Mouse (Mus musculus) stomach, embryonic 14.5 days (tissue): ENCODE measurements around the gene Xpo6. TPM values are rescaled to one million over a fixed set of nuclear protein-coding genes. Genes with fewer than 3 reads are reported as not detected.

Experiments used
- ATAC-seq: fragments of 200-750 bp; cut with Nextera tagmentation; 2 replicates; pipeline ENCODE4 v1.8.0; 2017; ENCODE audit warnings: low read depth, moderate TSS enrichment; ENCODE audit not compliant: insufficient number of reproducible peaks, insufficient read depth, low FRiP score
- H3K27ac ChIP-seq: fragments of 300-500 bp; sonication (generic); 2 replicates; pipeline ENCODE4 v1.5.1; 2014; ENCODE audit warnings: mild to moderate bottlenecking, low read length, moderate library complexity, mixed read lengths
- H3K27me3 ChIP-seq: fragments of 300-500 bp; sonication (generic); 2 replicates; pipeline ENCODE4 v1.6.1; 2014; ENCODE audit warnings: low read length, control low read depth, mixed read lengths; ENCODE audit not compliant: control insufficient read depth, insufficient read depth
- H3K36me3 ChIP-seq: fragments of 300-500 bp; sonication (generic); 2 replicates; pipeline ENCODE4 v1.6.1; 2014; ENCODE audit warnings: mild to moderate bottlenecking, control low read depth, low read length, moderate library complexity, mixed read lengths; ENCODE audit not compliant: control insufficient read depth, insufficient read depth
- H3K4me1 ChIP-seq: fragments of 300-500 bp; sonication (generic); 2 replicates; pipeline ENCODE4 v1.6.1; 2014; ENCODE audit warnings: low read length, control low read depth, mixed read lengths; ENCODE audit not compliant: control insufficient read depth, insufficient read depth
- H3K4me2 ChIP-seq: fragments of 300-500 bp; sonication (generic); replicated peaks from 2 replicates; pipeline ENCODE4 v1.6.1; 2014; ENCODE audit warnings: low read depth, low read length, control low read depth
- H3K4me3 ChIP-seq: fragments of 300-500 bp; sonication (generic); 2 replicates; pipeline ENCODE4 v1.5.1; 2014; ENCODE audit warnings: low read depth, low read length, control low read depth
- H3K9ac ChIP-seq: fragments of 300-500 bp; sonication (generic); replicated peaks from 2 replicates; pipeline ENCODE4 v1.6.1; 2014; ENCODE audit warnings: low read depth, mild to moderate bottlenecking, control low read depth, low read length, moderate library complexity, mixed read lengths
- H3K9me3 ChIP-seq: fragments of 300-500 bp; sonication (generic); 2 replicates; pipeline ENCODE4 v1.6.1; 2016; ENCODE audit warnings: low read depth, low read length, control low read depth; ENCODE audit not compliant: control insufficient read depth
- WGBS: fragments of 180-500 bp; shearing (Covaris S2); extraction: QIAGEN DNeasy Blood & Tissue Kit; methylation state at CpG from one replicate; pipeline ENCODE4 v1.1.7; 2014; 5-methylcytosine and 5-hydroxymethylcytosine counted together
- polyA plus RNA-seq: library from polyadenylated mRNA; unstranded; fragments of >200 nt; fragmentation: Nextera tagmentation; extraction: Ambion mirVana; gene quantifications from 2 replicates; pipeline ENCODE4 v1.2.1, GENCODE M21; 2014

Gene Xpo6
- polyA plus RNA-seq, 1 experiment from 2014 or later = 65.9 TPM

- Histone ChIP-seq H3K36me3 (no peaks in the 10 kb centered on the region), H3K4me2 (no peak overlapping the region), H3K27ac (no peak overlapping the region), H3K9me3 (no peaks in the 10 kb centered on the region), H3K4me1 (no peaks in the 10 kb centered on the region; the same call in 1 of the 2 replicates), H3K4me3 (no peak overlapping the region), H3K9ac (no peak overlapping the region), H3K27me3 (no peaks in the 10 kb centered on the region)
- ATAC-seq = no peak
- 43% methylated on average over 10 of the region's 10 CpGs for WGBS
Measured at GRCm38 (mm10) chr7:126057332-126057914, 142.9 kb downstream of the Xpo6 start.

GRCm38 (mm10) chr7:126054574-126054973 is 145.7 kb downstream of the Xpo6 start:
- Histone ChIP-seq H3K27ac (no peak overlapping the region), H3K27me3 (no peaks in the 10 kb centered on the region), H3K36me3 (no peaks in the 10 kb centered on the region), H3K4me1 (no peaks in the 10 kb centered on the region; the same call in 1 of the 2 replicates), H3K9me3 (no peaks in the 10 kb centered on the region), H3K4me2 (no peak overlapping the region), H3K4me3 (no peak overlapping the region), H3K9ac (no peak overlapping the region)
- no peak for ATAC-seq
- 46% methylated on average over 6 of the region's 6 CpGs for WGBS

GRCm38 (mm10) chr7:126053618-126054017 is 146.7 kb downstream of the Xpo6 start:
- ATAC-seq = no peak
- Histone ChIP-seq H3K4me3 (no peak overlapping the region), H3K27ac (no peak overlapping the region), H3K36me3 (no peaks in the 10 kb centered on the region), H3K9me3 (no peaks in the 10 kb centered on the region), H3K27me3 (no peaks in the 10 kb centered on the region), H3K4me1 (no peaks in the 10 kb centered on the region), H3K4me2 (no peak overlapping the region), H3K9ac (no peak overlapping the region)
- WGBS = 87% methylated on average over 7 of the region's 7 CpGs

GRCm38 (mm10) chr7:126051910-126052309 is 148.4 kb downstream of the Xpo6 start:
- Histone ChIP-seq H3K27me3 (no peaks in the 10 kb centered on the region), H3K4me2 (no peak overlapping the region), H3K9me3 (no peaks in the 10 kb centered on the region), H3K4me1 (no peaks in the 10 kb centered on the region), H3K9ac (no peak overlapping the region), H3K36me3 (no peaks in the 10 kb centered on the region), H3K27ac (no peak overlapping the region), H3K4me3 (no peak overlapping the region)
- no peak for ATAC-seq
- WGBS = 47% methylated on average over 6 of the region's 6 CpGs

Other genes starting within 250 kb of the Xpo6 start
- gene Gsg1l, start 118.1 kb downstream of the Xpo6 start, polyA plus RNA-seq = 0.65 and 0.77 TPM in 2 replicates
- gene Sbk1, start 72.1 kb upstream of the Xpo6 start, polyA plus RNA-seq = 32.8 and 33.6 TPM in 2 replicates
- gene Lat, start 169.1 kb upstream of the Xpo6 start, polyA plus RNA-seq = 0.78 and 1.2 TPM in 2 replicates
- gene Spns1, start 176.9 kb upstream of the Xpo6 start, polyA plus RNA-seq = 38.3 and 39.5 TPM in 2 replicates
- gene Nfatc2ip, start 196.2 kb upstream of the Xpo6 start, polyA plus RNA-seq = 2.6 and 3.0 TPM in 2 replicates
- gene Cd19, start 214.4 kb upstream of the Xpo6 start, polyA plus RNA-seq = not detected in 2 replicates
- gene Rabep2, start 228.3 kb upstream of the Xpo6 start, polyA plus RNA-seq = 28.4 and 29.7 TPM in 2 replicates